Mouse (Mus musculus): Measurements from ENCODE around the gene Gje1. TPM values are rescaled to one million over a fixed set of nuclear protein-coding genes. Genes with fewer than 3 reads are reported as not detected.

Gje1 gene
- not detected in 2 replicates for polyA plus RNA-seq (2012)

GRCm38 (mm10) chr10:14718114-14718513, at the start of gene Gje1:
TSS of gene Gje1 (minus strand) at chr10:14718214.

GRCm38 (mm10) chr10:14705072-14706066, 12.6 kb downstream of the Gje1 start, which contains the start of the genes Vta1 and Nmbr:
TSS of gene Vta1 (minus strand) at chr10:14705560.
TSS of gene Nmbr (plus strand) at chr10:14705591.

Other genes with a start within 250 kb of the Gje1 start
- 0.05 and 0.40 TPM in 2 replicates for gene Adgrg6, start 172.6 kb downstream of the Gje1 start, polyA plus RNA-seq (2012)
- 8.6 and 15.3 TPM in 2 replicates for gene Vta1, start 12.7 kb downstream of the Gje1 start, polyA plus RNA-seq (2012)
- gene Nmbr, start 12.6 kb downstream of the Gje1 start, polyA plus RNA-seq (2012): not detected in 2 replicates

Data from megakaryocyte-erythroid progenitor cell, adult 5 weeks (primary cell).